Mouse (Mus musculus) E14TG2a.4 (cell line): ENCODE measurements at regions not wholly inside any gene's neighbourhood (a gene's known extent, or its start where the extent isn't known, plus 50 kb on each side); places are given as distances from the start of the nearest gene placed in this dataset.

ENCODE experiments used
- CTCF ChIP-seq: conservative IDR thresholded peaks from 2 replicates; pipeline ENCODE4 v1.5.1; 2014; ENCODE audit warnings: low read length
- POU5F1 ChIP-seq: IDR thresholded peaks from 2 replicates; pipeline ENCODE4 v1.6.1; 2014; ENCODE audit warnings: low read length, borderline replicate concordance

DNA sequence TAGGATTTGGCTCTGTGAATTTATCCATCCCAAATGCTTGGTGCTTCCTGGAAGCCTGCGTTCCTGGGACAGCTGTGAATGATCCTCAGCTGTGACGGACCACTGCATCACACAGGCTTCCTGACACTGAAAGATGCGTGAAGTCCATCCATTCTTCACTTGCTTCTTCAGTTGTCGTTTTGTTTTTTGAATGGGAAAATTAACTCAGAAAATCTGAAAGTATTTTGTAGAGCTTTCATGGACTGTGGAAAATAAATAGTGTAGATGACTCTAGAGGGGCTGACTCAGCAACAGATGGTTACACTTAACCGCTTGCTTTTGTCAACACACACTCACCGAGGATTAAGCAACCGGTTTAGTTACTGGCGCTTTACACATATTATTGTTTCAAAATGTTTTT is 272.0 kb downstream of the Pcdh18 start:
- TF ChIP-seq CTCF (no peak), POU5F1 (no peak)
